Mouse (Mus musculus) midbrain, embryonic 12.5 days (tissue): ENCODE measurements at regions not wholly inside any gene's neighbourhood (a gene's known extent, or its start where the extent isn't known, plus 50 kb on each side); places are given as distances from the start of the nearest gene placed in this dataset.

ENCODE experiments used
- ATAC-seq: fragments of 200-750 bp; cut with Nextera tagmentation; 2 replicates; pipeline ENCODE4 v1.8.0; 2017; ENCODE audit warnings: low read depth, moderate TSS enrichment, moderate library complexity; ENCODE audit not compliant: low FRiP score
- H3K27ac ChIP-seq: fragments of 300-500 bp; sonication (generic); replicated peaks from 2 replicates; pipeline ENCODE4 v1.5.1; 2016; ENCODE audit warnings: mild to moderate bottlenecking
- H3K27me3 ChIP-seq: fragments of 300-500 bp; sonication (generic); 2 replicates; pipeline ENCODE4 v1.6.1; 2016; ENCODE audit warnings: mild to moderate bottlenecking
- H3K36me3 ChIP-seq: fragments of 300-500 bp; sonication (generic); 2 replicates; pipeline ENCODE4 v1.6.1; 2016
- H3K4me1 ChIP-seq: fragments of 300-500 bp; sonication (generic); 2 replicates; pipeline ENCODE4 v1.6.1; 2016
- H3K4me2 ChIP-seq: fragments of 300-500 bp; sonication (generic); replicated peaks from 2 replicates; pipeline ENCODE4 v1.6.1; 2016; ENCODE audit warnings: mild to moderate bottlenecking, moderate library complexity
- H3K4me3 ChIP-seq: fragments of 300-500 bp; sonication (generic); 2 replicates; pipeline ENCODE4 v1.5.1; 2016; ENCODE audit warnings: mild to moderate bottlenecking
- H3K9ac ChIP-seq: fragments of 300-500 bp; sonication (generic); replicated peaks from 2 replicates; pipeline ENCODE4 v1.6.1; 2016; ENCODE audit warnings: mild to moderate bottlenecking, moderate library complexity
- H3K9me3 ChIP-seq: fragments of 300-500 bp; sonication (generic); 2 replicates; pipeline ENCODE4 v1.6.1; 2016; ENCODE audit warnings: mild to moderate bottlenecking
- WGBS: fragments of 180-500 bp; shearing (Covaris S2); methylation state at CpG from one replicate; pipeline ENCODE4 v1.1.7; 2016; 5-methylcytosine and 5-hydroxymethylcytosine counted together

DNA sequence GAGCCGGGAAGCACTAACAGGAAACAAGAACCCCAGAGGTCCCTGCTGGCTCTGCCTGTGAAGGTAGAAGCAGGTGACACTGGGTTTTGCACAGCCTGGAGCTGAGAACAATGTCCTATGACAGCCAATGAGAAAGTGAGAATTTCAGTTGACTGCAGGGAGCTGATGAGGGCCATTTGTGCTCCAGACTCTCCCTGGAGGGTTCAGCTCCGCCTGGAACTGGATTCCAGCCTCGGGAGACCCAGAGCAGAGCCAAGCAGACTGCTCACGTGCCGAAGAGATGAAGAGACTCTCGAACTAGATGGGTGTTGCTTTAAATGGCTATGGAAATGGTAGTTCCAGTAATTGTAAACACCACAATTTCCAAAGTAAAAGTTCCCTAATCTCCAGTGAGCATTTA lies 93.5 kb downstream of the Cand1 start:
- no peak overlapping the region for H3K9ac ChIP-seq
- no peaks in the 10 kb centered on the region for H3K9me3 ChIP-seq
- no peaks in the 10 kb centered on the region for H3K4me1 ChIP-seq
- no peak overlapping the region for H3K27ac ChIP-seq
- WGBS = 71% methylated on average over 6 of the region's 6 CpGs
- no peaks in the 10 kb centered on the region for H3K36me3 ChIP-seq
- H3K27me3 ChIP-seq = no peaks in the 10 kb centered on the region
- no peak overlapping the region for H3K4me3 ChIP-seq
- no peak overlapping the region for H3K4me2 ChIP-seq
- no peak for ATAC-seq

DNA sequence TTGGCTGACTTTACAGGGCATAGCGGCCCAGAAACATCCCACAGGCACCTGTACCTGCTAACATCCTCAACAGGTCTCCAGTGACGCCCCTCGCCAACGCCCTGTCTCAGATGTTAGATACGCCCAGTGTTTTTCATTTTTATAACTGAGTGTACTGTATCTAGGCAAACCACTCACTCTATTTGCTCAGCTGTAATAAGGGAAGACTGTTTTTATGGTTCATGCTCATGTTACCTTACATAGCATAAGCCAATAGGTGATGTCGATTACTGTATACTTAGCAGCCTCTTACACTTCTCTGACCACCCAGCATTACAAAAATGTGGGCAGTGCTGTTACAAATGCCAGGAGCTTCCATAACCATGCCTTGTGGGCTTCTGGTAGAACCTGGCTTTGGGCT lies 97.0 kb downstream of the Cand1 start:
- Histone ChIP-seq H3K4me2 (no peak overlapping the region), H3K4me1 (no peaks in the 10 kb centered on the region), H3K9ac (no peak overlapping the region), H3K27me3 (no peaks in the 10 kb centered on the region), H3K9me3 (no peaks in the 10 kb centered on the region), H3K27ac (no peak overlapping the region), H3K4me3 (no peak overlapping the region), H3K36me3 (no peaks in the 10 kb centered on the region)
- no peak for ATAC-seq
- WGBS = 94% methylated on average over 6 of the region's 6 CpGs

- H3K9me3 ChIP-seq = no peaks in the 10 kb centered on the region
- H3K27ac ChIP-seq = no peak overlapping the region
- no peak overlapping the region for H3K9ac ChIP-seq
- H3K4me1 ChIP-seq = no peaks in the 10 kb centered on the region
- no peak overlapping the region for H3K4me2 ChIP-seq
- no peaks in the 10 kb centered on the region for H3K27me3 ChIP-seq
- H3K36me3 ChIP-seq = no peaks in the 10 kb centered on the region
- no peak for ATAC-seq
- 90% methylated on average over 5 of the region's 5 CpGs for WGBS
- H3K4me3 ChIP-seq = no peak overlapping the region
Measured at GRCm38 (mm10) chr10:119142307-119142706, 97.5 kb downstream of the Cand1 start.

DNA sequence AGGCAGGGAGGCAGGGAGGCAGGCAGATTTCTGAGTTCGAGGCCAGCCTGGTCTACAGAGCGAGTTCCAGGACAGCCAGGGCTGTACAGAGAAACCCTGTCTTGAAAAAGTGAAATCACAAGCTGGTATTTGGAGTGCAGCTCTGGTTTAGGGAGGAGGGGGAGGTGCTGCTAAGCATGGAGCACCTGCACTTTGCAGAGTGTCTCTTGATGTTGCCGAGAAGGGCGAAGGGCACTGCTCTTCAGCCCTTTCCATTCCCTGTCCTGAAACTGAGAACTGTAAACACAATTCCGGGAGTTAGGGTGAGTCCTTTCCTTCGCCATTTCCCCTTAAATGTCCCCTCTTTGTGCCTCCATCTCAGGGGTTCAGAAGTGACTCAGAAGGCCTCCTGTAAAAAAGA lies 101.6 kb downstream of the Cand1 start:
- no peaks in the 10 kb centered on the region for H3K27me3 ChIP-seq
- ATAC-seq = no peak
- H3K4me3 ChIP-seq = no peak overlapping the region
- no peaks in the 10 kb centered on the region for H3K36me3 ChIP-seq
- 75% methylated on average over 6 of the region's 6 CpGs for WGBS
- no peak overlapping the region for H3K27ac ChIP-seq
- H3K9me3 ChIP-seq = no peaks in the 10 kb centered on the region
- H3K9ac ChIP-seq = no peak overlapping the region
- H3K4me1 ChIP-seq = peaks cover 3% of the 10 kb centered on the region; the same call in 1 of the 2 replicates
- H3K4me2 ChIP-seq = no peak overlapping the region

DNA sequence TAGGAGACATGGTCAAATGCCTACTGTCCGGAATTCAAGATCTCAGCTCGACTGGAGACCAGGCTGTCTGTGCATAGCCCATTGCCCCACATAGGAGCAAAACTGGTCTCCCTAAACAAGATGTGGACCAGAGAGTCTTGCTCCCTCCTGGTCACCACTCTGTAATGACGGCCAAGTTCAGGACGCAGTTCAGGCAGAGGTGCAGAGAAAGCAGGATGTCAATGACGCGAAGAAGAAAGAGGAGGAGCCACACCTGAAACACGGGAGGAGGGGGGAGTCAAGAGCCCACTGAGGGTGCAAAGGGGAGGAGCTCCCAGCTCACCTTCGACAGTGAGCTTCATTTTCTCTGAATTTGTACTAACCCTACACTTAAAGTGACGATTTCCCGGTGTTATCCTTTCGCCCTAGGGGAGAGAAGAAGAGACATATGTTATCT lies 104.3 kb downstream of the Cand1 start:
- WGBS = 66% methylated on average over 11 of the region's 11 CpGs
- Histone ChIP-seq H3K4me1 (peaks cover 3% of the 10 kb centered on the region; the same call in 1 of the 2 replicates), H3K4me2 (no peak overlapping the region), H3K9me3 (no peaks in the 10 kb centered on the region), H3K4me3 (no peak overlapping the region), H3K36me3 (no peaks in the 10 kb centered on the region), H3K27ac (no peak overlapping the region), H3K27me3 (no peaks in the 10 kb centered on the region), H3K9ac (no peak overlapping the region)
- no peak for ATAC-seq

GRCm38 (mm10) chr10:119134797-119135488 lies 104.9 kb downstream of the Cand1 start:
- no peak overlapping the region for H3K4me2 ChIP-seq
- no peak overlapping the region for H3K4me3 ChIP-seq
- 58% methylated on average over 10 of the region's 10 CpGs for WGBS
- no peak overlapping the region for H3K27ac ChIP-seq
- peaks cover 3% of the 10 kb centered on the region; the same call in 1 of the 2 replicates for H3K4me1 ChIP-seq
- no peak overlapping the region for H3K9ac ChIP-seq
- no peak for ATAC-seq
- no peaks in the 10 kb centered on the region for H3K9me3 ChIP-seq
- no peaks in the 10 kb centered on the region for H3K27me3 ChIP-seq
- no peaks in the 10 kb centered on the region for H3K36me3 ChIP-seq

DNA sequence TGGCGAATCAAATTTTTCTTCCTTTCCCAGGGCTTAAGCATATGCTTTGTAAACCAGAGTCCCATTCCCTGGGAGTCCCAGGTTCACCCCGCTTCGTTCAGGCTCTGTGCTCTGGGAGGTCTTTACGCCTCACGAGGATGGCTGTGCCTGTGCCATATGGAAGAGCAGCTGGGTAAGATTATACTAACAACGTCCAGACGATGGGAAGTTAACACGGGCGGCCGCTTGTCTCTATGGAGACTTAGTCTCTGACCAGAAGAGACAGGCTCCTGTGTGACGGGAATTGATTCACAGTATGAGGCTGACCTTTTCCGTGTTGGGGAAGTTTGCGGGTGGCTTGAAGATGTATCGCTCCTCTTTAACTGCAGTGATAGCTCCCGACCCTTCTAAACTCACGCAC lies 107.9 kb downstream of the Cand1 start:
- Histone ChIP-seq H3K9ac (no peak overlapping the region), H3K4me3 (no peak overlapping the region), H3K4me1 (peaks cover 3% of the 10 kb centered on the region; the same call in 1 of the 2 replicates), H3K27ac (0 out of 2 replicates have a peak overlapping the region, but pooled peaks have one; percentile 1), H3K36me3 (no peaks in the 10 kb centered on the region), H3K9me3 (no peaks in the 10 kb centered on the region), H3K4me2 (peak overlapping the region; percentile 32), H3K27me3 (no peaks in the 10 kb centered on the region)
- WGBS = 36% methylated on average over 16 of the region's 16 CpGs
- ATAC-seq = peak; percentile 88

DNA sequence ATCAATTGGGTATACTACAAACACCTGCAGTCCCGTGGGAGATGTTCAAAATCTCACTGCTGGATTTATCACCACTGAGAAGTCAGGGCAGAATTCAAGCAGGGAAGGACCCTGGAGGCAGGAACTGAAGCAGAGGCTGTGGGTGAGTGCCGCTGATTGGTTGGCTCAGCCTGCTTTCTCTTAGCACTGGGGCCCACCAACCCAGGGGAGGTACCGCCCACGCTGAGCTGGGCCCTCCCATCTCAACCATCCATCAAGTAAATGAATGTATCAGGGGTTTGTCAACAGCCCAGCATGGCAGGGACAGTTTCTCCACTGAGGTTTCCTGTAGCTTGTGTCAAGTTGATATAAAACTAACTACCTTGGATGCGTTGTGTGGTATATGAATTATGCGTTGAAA lies 109.2 kb downstream of the Cand1 start:
- no peak for ATAC-seq
- no peak overlapping the region for H3K4me2 ChIP-seq
- H3K9me3 ChIP-seq = no peaks in the 10 kb centered on the region
- H3K4me3 ChIP-seq = no peak overlapping the region
- H3K27me3 ChIP-seq = no peaks in the 10 kb centered on the region
- H3K36me3 ChIP-seq = no peaks in the 10 kb centered on the region
- H3K27ac ChIP-seq = no peak overlapping the region
- H3K9ac ChIP-seq = no peak overlapping the region
- 89% methylated on average over 6 of the region's 6 CpGs for WGBS
- peaks cover 3% of the 10 kb centered on the region; the same call in 1 of the 2 replicates for H3K4me1 ChIP-seq

- 94% methylated on average over 3 of the region's 3 CpGs for WGBS
- no peaks in the 10 kb centered on the region for H3K27me3 ChIP-seq
- no peak for ATAC-seq
- no peak overlapping the region for H3K9ac ChIP-seq
- no peak overlapping the region for H3K4me2 ChIP-seq
- no peaks in the 10 kb centered on the region for H3K4me1 ChIP-seq
- H3K36me3 ChIP-seq = no peaks in the 10 kb centered on the region
- 0 out of 2 replicates have a peak, but pooled peaks cover 5% of the 10 kb centered on the region for H3K9me3 ChIP-seq
- no peak overlapping the region for H3K27ac ChIP-seq
- H3K4me3 ChIP-seq = no peak overlapping the region
Measured at GRCm38 (mm10) chr10:119128035-119128434, 111.8 kb downstream of the Cand1 start.

GRCm38 (mm10) chr10:119123517-119123916 lies 116.3 kb downstream of the Cand1 start:
- 17% methylated on average over 5 of the region's 5 CpGs for WGBS
- Histone ChIP-seq H3K36me3 (no peaks in the 10 kb centered on the region), H3K4me3 (no peak overlapping the region), H3K9ac (no peak overlapping the region), H3K27ac (0 out of 2 replicates have a peak overlapping the region, but pooled peaks have one; percentile 6), H3K4me2 (no peak overlapping the region), H3K27me3 (no peaks in the 10 kb centered on the region), H3K9me3 (0 out of 2 replicates have a peak, but pooled peaks cover 5% of the 10 kb centered on the region), H3K4me1 (no peaks in the 10 kb centered on the region)
- ATAC-seq = peak; percentile 56; the same call in 1 of the 2 replicates

DNA sequence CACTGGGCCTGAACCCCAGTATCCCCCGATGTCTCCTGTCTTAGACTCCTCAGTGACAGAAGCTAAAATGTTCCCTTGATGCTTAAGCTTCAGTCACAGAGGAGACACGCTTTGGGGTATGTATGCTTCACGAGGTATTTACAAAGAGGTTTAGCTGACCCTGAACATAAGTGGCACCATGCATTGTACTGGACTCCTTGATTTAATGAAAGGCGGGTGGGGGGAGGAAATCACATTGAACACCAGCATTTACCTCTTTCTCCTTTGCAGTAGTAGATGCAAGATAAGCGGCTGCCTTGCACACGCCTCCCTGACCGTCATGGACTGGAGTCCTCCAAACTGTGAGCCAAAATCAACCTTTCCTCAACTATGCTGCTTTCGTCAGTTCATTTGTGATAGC lies 117.5 kb downstream of the Cand1 start:
- Histone ChIP-seq H3K27ac (no peak overlapping the region), H3K9ac (no peak overlapping the region), H3K4me3 (no peak overlapping the region), H3K4me1 (no peaks in the 10 kb centered on the region), H3K27me3 (no peaks in the 10 kb centered on the region), H3K9me3 (0 out of 2 replicates have a peak, but pooled peaks cover 5% of the 10 kb centered on the region), H3K36me3 (no peaks in the 10 kb centered on the region), H3K4me2 (no peak overlapping the region)
- ATAC-seq = no peak
- WGBS = 71% methylated on average over 8 of the region's 8 CpGs

DNA sequence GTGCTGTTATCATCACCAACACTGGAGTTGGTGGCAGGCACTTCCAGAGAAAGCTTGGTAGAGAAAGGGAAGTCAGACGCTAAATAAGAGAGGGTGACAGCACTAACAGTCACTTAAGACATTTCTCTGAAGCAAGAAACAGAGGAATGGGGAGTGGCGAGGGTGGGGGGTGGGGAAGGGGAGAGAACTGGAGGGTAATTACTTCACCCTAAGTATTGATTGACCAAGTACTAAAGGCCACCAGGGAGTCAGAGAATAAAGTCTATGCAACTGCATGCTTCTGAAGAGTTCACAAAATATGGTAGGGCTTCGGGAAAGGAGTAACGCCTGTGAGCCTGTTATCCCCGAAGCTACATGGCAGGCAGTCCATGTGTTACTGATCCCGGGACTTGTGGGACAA lies 118.3 kb downstream of the Cand1 start:
- Histone ChIP-seq H3K27ac (no peak overlapping the region), H3K9ac (no peak overlapping the region), H3K4me1 (no peaks in the 10 kb centered on the region), H3K36me3 (no peaks in the 10 kb centered on the region), H3K4me3 (no peak overlapping the region), H3K4me2 (no peak overlapping the region), H3K9me3 (0 out of 2 replicates have a peak, but pooled peaks cover 5% of the 10 kb centered on the region), H3K27me3 (no peaks in the 10 kb centered on the region)
- no peak for ATAC-seq
- 68% methylated on average over 6 of the region's 6 CpGs for WGBS
